Mouse (Mus musculus) c-Kit-positive CD71-negative TER-119-negative erythroid progenitor cells, embryonic 14.5 days (primary cell): ENCODE data around the gene Lrrc36.

Source experiments
- DNase-seq: peaks from one replicate; pipeline ENCODE4 v3.0.0-alpha.2; 2013; ENCODE audit warnings: low read depth

Lrrc36 gene

GRCm38 (mm10) chr8:105431743-105432515, 18.6 kb downstream of the Lrrc36 start:
- no peak for DNase-seq

GRCm38 (mm10) chr8:105433021-105433420, 19.6 kb downstream of the Lrrc36 start:
- no peak for DNase-seq

GRCm38 (mm10) chr8:105433511-105433910, 20.1 kb downstream of the Lrrc36 start:
- no peak for DNase-seq

GRCm38 (mm10) chr8:105434136-105434535, 20.8 kb downstream of the Lrrc36 start:
- DNase-seq: no peak

- no peak for DNase-seq
These were observed 22.8 kb downstream of the Lrrc36 start for GRCm38 (mm10) chr8:105436218-105436617.

GRCm38 (mm10) chr8:105437078-105437748, 23.8 kb downstream of the Lrrc36 start:
- DNase-seq: no peak

- peak; percentile 56 for DNase-seq
These were observed 25.5 kb downstream of the Lrrc36 start for GRCm38 (mm10) chr8:105438865-105439264.

GRCm38 (mm10) chr8:105441433-105441832, 28.1 kb downstream of the Lrrc36 start:
- peak; percentile 50 for DNase-seq

- no peak for DNase-seq
These were observed 29.3 kb downstream of the Lrrc36 start for GRCm38 (mm10) chr8:105442661-105443060.

GRCm38 (mm10) chr8:105445296-105446126, 32.1 kb downstream of the Lrrc36 start:
- no peak for DNase-seq

GRCm38 (mm10) chr8:105446127-105446552, 32.8 kb downstream of the Lrrc36 start:
- no peak for DNase-seq

GRCm38 (mm10) chr8:105448188-105448587, 34.8 kb downstream of the Lrrc36 start:
- DNase-seq: no peak

GRCm38 (mm10) chr8:105448596-105448995, 35.2 kb downstream of the Lrrc36 start:
- no peak for DNase-seq

GRCm38 (mm10) chr8:105450977-105451376, 37.6 kb downstream of the Lrrc36 start:
- no peak for DNase-seq

- no peak for DNase-seq
These were observed 38.7 kb downstream of the Lrrc36 start for GRCm38 (mm10) chr8:105451903-105452603.

GRCm38 (mm10) chr8:105453296-105453695, 39.9 kb downstream of the Lrrc36 start:
- no peak for DNase-seq

GRCm38 (mm10) chr8:105454088-105454487, 40.7 kb downstream of the Lrrc36 start:
- no peak for DNase-seq

- DNase-seq: no peak
These were observed 41.8 kb downstream of the Lrrc36 start for GRCm38 (mm10) chr8:105455218-105455617.

GRCm38 (mm10) chr8:105461085-105461803, 47.9 kb downstream of the Lrrc36 start:
- DNase-seq: no peak

- DNase-seq: no peak
These were observed 51.2 kb downstream of the Lrrc36 start for GRCm38 (mm10) chr8:105464595-105464994.

- no peak for DNase-seq
These were observed 52.9 kb downstream of the Lrrc36 start for GRCm38 (mm10) chr8:105466246-105466645.
